Mouse (Mus musculus) MEL (cell line): ENCODE measurements around the gene Ift22. TPM values are rescaled to one million over a fixed set of nuclear protein-coding genes. Genes with fewer than 3 reads are reported as not detected.

Experiments
- DNase-seq: peaks from one replicate; pipeline ENCODE4 v3.0.0; 2011; ENCODE audit warnings: low read depth, low spot score
- H3K27ac ChIP-seq: 2 replicates; pipeline ENCODE4 v1.5.1; 2012; ENCODE audit warnings: low read depth, mild to moderate bottlenecking, control low read depth, low read length, moderate library complexity; ENCODE audit not compliant: control insufficient read depth
- H3K27me3 ChIP-seq, 2 experiments: fragments of 150-350 bp in 1 of 2; sonication (generic) in 1 of 2; 2 replicates each; pipeline ENCODE4 v1.6.1; 2012; ENCODE audit warnings: low read length in 2 of 2, mild to moderate bottlenecking in 2 of 2, improper control_type of control experiment in 1 of 2, moderate library complexity in 1 of 2; ENCODE audit not compliant: insufficient read depth in 2 of 2, control insufficient read depth in 1 of 2
- H3K36me3 ChIP-seq, 2 experiments: 2 replicates each; pipeline ENCODE4 v1.6.1; 2012 to 2014; ENCODE audit warnings: low read length in 2 of 2, improper control_type of control experiment in 1 of 2, inconsistent platforms in 1 of 2, mild to moderate bottlenecking in 1 of 2; ENCODE audit not compliant: insufficient read depth in 2 of 2, control insufficient read depth in 1 of 2
- H3K4me1 ChIP-seq, 2 experiments: fragments of 150-350 bp in 1 of 2; sonication (generic) in 1 of 2; 2 replicates each; pipeline ENCODE4 v1.6.1; 2012; ENCODE audit warnings: low read length in 2 of 2, improper control_type of control experiment in 1 of 2, mild to moderate bottlenecking in 1 of 2; ENCODE audit not compliant: insufficient read depth in 2 of 2, control insufficient read depth in 1 of 2
- H3K4me3 ChIP-seq, 2 experiments: fragments of 150-350 bp in 1 of 2; sonication (generic) in 1 of 2; 2 replicates each; pipeline ENCODE4 v1.5.1; 2012; ENCODE audit warnings: low read depth in 2 of 2, low read length in 2 of 2, mild to moderate bottlenecking in 2 of 2, moderate library complexity in 2 of 2, control low read depth in 1 of 2, improper control_type of control experiment in 1 of 2; ENCODE audit not compliant: control insufficient read depth in 1 of 2, insufficient read depth in 1 of 2
- H3K79me2 ChIP-seq: 2 replicates; pipeline ENCODE4 v1.6.1; 2012; ENCODE audit warnings: mild to moderate bottlenecking, low read length, moderate library complexity; ENCODE audit not compliant: control insufficient read depth, poor library complexity, insufficient read depth
- H3K9ac ChIP-seq: 2 replicates; pipeline ENCODE4 v1.6.1; 2012; ENCODE audit warnings: low read depth, mild to moderate bottlenecking, control low read depth, low read length, moderate library complexity; ENCODE audit not compliant: control insufficient read depth, poor library complexity, severe bottlenecking
- H3K9me3 ChIP-seq: fragments of 150-350 bp; sonication (generic); replicated peaks from 2 replicates; pipeline ENCODE4 v1.6.1; 2012; ENCODE audit warnings: mild to moderate bottlenecking, low read length, improper control_type of control experiment, moderate library complexity; ENCODE audit not compliant: insufficient read depth
- BHLHE40 ChIP-seq: IDR thresholded peaks from 2 replicates; pipeline ENCODE4 v1.6.1; 2012; ENCODE audit warnings: low read depth, mild to moderate bottlenecking, inconsistent platforms, low read length, improper control_type of control experiment, borderline replicate concordance
- CHD2 ChIP-seq: IDR thresholded peaks from 2 replicates; pipeline ENCODE4 v1.6.1; 2011; ENCODE audit warnings: low read length, improper control_type of control experiment
- E2F4 ChIP-seq: IDR thresholded peaks from 2 replicates; pipeline ENCODE4 v1.6.1; 2011; ENCODE audit warnings: low read depth, low read length, improper control_type of control experiment, borderline replicate concordance
- ELF1 ChIP-seq: IDR thresholded peaks from 2 replicates; pipeline ENCODE4 v1.6.1; 2014; ENCODE audit warnings: low read depth, mild to moderate bottlenecking, inconsistent platforms, low read length, improper control_type of control experiment, moderate library complexity
- GABPA ChIP-seq: IDR thresholded peaks from 2 replicates; pipeline ENCODE4 v1.6.1; 2012; ENCODE audit warnings: low read depth, mild to moderate bottlenecking, inconsistent platforms, low read length, improper control_type of control experiment, moderate library complexity
- GATA1 ChIP-seq: IDR thresholded peaks from 2 replicates; pipeline ENCODE4 v1.6.1; 2011; ENCODE audit warnings: low read depth, low read length, improper control_type of control experiment
- KAT2A ChIP-seq: conservative IDR thresholded peaks from 2 replicates; pipeline ENCODE4 v1.6.1; 2012; ENCODE audit warnings: low read depth, low read length, improper control_type of control experiment, inconsistent platforms
- MAX ChIP-seq: IDR thresholded peaks from 2 replicates; pipeline ENCODE4 v1.6.1; 2011; ENCODE audit warnings: low read length, improper control_type of control experiment
- MEF2A ChIP-seq: IDR thresholded peaks from 2 replicates; pipeline ENCODE4 v1.6.1; 2014; ENCODE audit warnings: low read depth, mild to moderate bottlenecking, inconsistent platforms, low read length, improper control_type of control experiment; ENCODE audit not compliant: poor library complexity, insufficient replicate concordance, severe bottlenecking; ENCODE audit errors: extremely low read depth
- MYB ChIP-seq: IDR thresholded peaks from 2 replicates; pipeline ENCODE4 v1.6.1; 2011; ENCODE audit warnings: mild to moderate bottlenecking, low read depth, low read length, improper control_type of control experiment
- MYC ChIP-seq: IDR thresholded peaks from 2 replicates; pipeline ENCODE4 v1.6.1; 2011; ENCODE audit warnings: low read depth, mild to moderate bottlenecking, low read length, improper control_type of control experiment, moderate library complexity
- POLR2AphosphoS2 ChIP-seq: IDR thresholded peaks from 2 replicates; pipeline ENCODE4 v1.6.1; 2011; ENCODE audit warnings: low read length, improper control_type of control experiment
- RCOR1 ChIP-seq: IDR thresholded peaks from 2 replicates; pipeline ENCODE4 v1.6.1; 2012; ENCODE audit warnings: low read depth, mild to moderate bottlenecking, inconsistent platforms, low read length, improper control_type of control experiment
- SIN3A ChIP-seq: IDR thresholded peaks from 2 replicates; pipeline ENCODE4 v1.6.1; 2012; ENCODE audit warnings: low read length, improper control_type of control experiment, inconsistent platforms
- TBP ChIP-seq: IDR thresholded peaks from 2 replicates; pipeline ENCODE4 v1.8.0; 2011; ENCODE audit warnings: low read depth, low read length, improper control_type of control experiment
- UBTF ChIP-seq: IDR thresholded peaks from 2 replicates; pipeline ENCODE4 v1.6.1; 2012; ENCODE audit warnings: low read depth, mild to moderate bottlenecking, inconsistent platforms, low read length, improper control_type of control experiment, moderate library complexity, borderline replicate concordance; ENCODE audit not compliant: insufficient read depth
- USF2 ChIP-seq, 2 experiments: IDR thresholded peaks; 2 replicates each; pipeline ENCODE4 v1.6.1; 2011 to 2012; ENCODE audit warnings: improper control_type of control experiment in 2 of 2, low read length in 2 of 2, borderline replicate concordance in 1 of 2, inconsistent platforms in 1 of 2, low read depth in 1 of 2, mild to moderate bottlenecking in 1 of 2; ENCODE audit not compliant: insufficient read depth in 1 of 2
- ZC3H11A ChIP-seq: IDR thresholded peaks from 2 replicates; pipeline ENCODE4 v1.6.1; 2012; ENCODE audit warnings: low read depth, mild to moderate bottlenecking, inconsistent platforms, low read length, improper control_type of control experiment
- ZMIZ1 ChIP-seq: IDR thresholded peaks from 2 replicates; pipeline ENCODE4 v1.6.1; 2012; ENCODE audit warnings: low read depth, mild to moderate bottlenecking, inconsistent platforms, low read length, improper control_type of control experiment, moderate library complexity
- ZNF384 ChIP-seq: IDR thresholded peaks from 2 replicates; pipeline ENCODE4 v1.6.1; 2012; ENCODE audit warnings: low read depth, mild to moderate bottlenecking, inconsistent platforms, low read length, improper control_type of control experiment
- polyA plus RNA-seq, 2 experiments: library from polyadenylated mRNA; stranded (reverse) in 1 of 2; unstranded in 1 of 2; fragments of >175 nt in 1 of 2; fragments of >200 nt in 1 of 2; gene quantifications; 2 replicates each; pipeline versions ENCODE4 v1.2.1 to v1.2.4; 2012; ENCODE audit warnings: low replicate concordance in 2 of 2, low read depth in 1 of 2; ENCODE audit not compliant: insufficient read length in 2 of 2, insufficient read depth in 1 of 2, missing spikeins in 1 of 2
- total RNA-seq: library from RNA; depleted of rRNA; stranded (reverse); fragments of 300-350 nt; gene quantifications from 2 replicates; pipeline ENCODE4 v1.2.3, GENCODE M21; 2012

Ift22 gene
- total and polyA plus RNA-seq, 3 experiments, result 15.6 to 78.1 TPM; not detected in 1

GRCm38 (mm10) chr5:136940845-136941560 lies 33.1 kb downstream of the Ift22 start (continued):
- no peak for TF ChIP-seq UBTF
- no peak for TF ChIP-seq USF2 (IDR thresholded peaks at IDR 0.05; ENCODE audit: borderline replicate concordance in 1 of 2, insufficient read depth in 1 of 2, low read depth in 1 of 2, low read length in 2 of 2)

- no peaks in the 10 kb centered on the region for H3K27me3 ChIP-seq
- H3K4me1 ChIP-seq, result no peaks in the 10 kb centered on the region
- no peak overlapping the region for H3K9ac ChIP-seq
- H3K9me3 ChIP-seq, result no peaks in the 10 kb centered on the region
- H3K27ac ChIP-seq, result no peak overlapping the region
- no peaks in the 10 kb centered on the region for H3K79me2 ChIP-seq
- no peaks in the 10 kb centered on the region; a peak in 1 of 4 replicates for H3K36me3 ChIP-seq
- no peak for DNase-seq
- no peak for TF ChIP-seq GABPA
- TF ChIP-seq MYB, result no peak
- TF ChIP-seq RCOR1, result no peak
- no peak for TF ChIP-seq MEF2A
- no peak for TF ChIP-seq POLR2AphosphoS2
- TF ChIP-seq ZMIZ1, result no peak
- TF ChIP-seq BHLHE40, result no peak
- TF ChIP-seq SIN3A, result no peak
- no peak overlapping the region for H3K4me3 ChIP-seq
Observed at GRCm38 (mm10) chr5:136942781-136943180, 34.8 kb downstream of the Ift22 start.

DNA sequence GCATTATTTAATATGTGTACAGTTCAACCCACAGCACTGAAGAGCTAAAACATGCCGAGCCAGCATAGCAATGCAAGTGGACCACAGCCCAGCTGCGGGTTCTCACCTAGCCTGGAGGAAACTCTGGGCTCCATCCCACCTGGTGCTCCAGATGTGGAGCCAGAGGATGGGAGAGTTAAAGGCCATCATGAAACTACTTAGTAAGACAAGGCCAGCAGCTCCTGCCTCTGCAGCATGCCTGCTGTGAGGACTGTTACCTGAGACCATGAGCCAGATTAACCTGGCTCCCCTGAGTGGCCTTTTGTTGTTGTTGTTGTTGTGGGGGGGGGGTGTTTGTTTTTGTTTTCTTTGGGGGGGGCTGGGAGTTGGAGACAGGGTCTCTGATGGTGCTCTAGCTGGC lies 35.4 kb downstream of the Ift22 start:
- Histone ChIP-seq H3K4me3 (no peak overlapping the region), H3K79me2 (no peaks in the 10 kb centered on the region), H3K4me1 (no peaks in the 10 kb centered on the region), H3K36me3 (no peaks in the 10 kb centered on the region), H3K9me3 (no peaks in the 10 kb centered on the region), H3K9ac (no peak overlapping the region), H3K27me3 (no peaks in the 10 kb centered on the region), H3K27ac (no peak overlapping the region)
- no peak for DNase-seq
- no peak for TF ChIP-seq POLR2AphosphoS2
- TF ChIP-seq KAT2A, result no peak
- TF ChIP-seq ZNF384, result no peak
- TF ChIP-seq CHD2, result no peak
- TF ChIP-seq TBP, result no peak
- TF ChIP-seq GATA1, result no peak
- no peak for TF ChIP-seq UBTF
- no peak for TF ChIP-seq USF2 (IDR thresholded peaks at IDR 0.05; ENCODE audit: borderline replicate concordance in 1 of 2, insufficient read depth in 1 of 2, low read depth in 1 of 2, low read length in 2 of 2)
- no peak for TF ChIP-seq MYC
- TF ChIP-seq ZC3H11A, result no peak
- no peak for TF ChIP-seq ELF1
- no peak for TF ChIP-seq MAX
- TF ChIP-seq E2F4, result no peak
- no peak for TF ChIP-seq MYB
